Mouse (Mus musculus): ENCODE measurements at regions not wholly inside any gene's neighbourhood (a gene's known extent, or its start where the extent isn't known, plus 50 kb on each side); places are given as distances from the start of the nearest gene placed in this dataset.

GRCm38 (mm10) chr4:29143415-29143814 is 330.5 kb downstream of the Epha7 start:
- Histone ChIP-seq H3K27me3 (ENCODE audit: control insufficient read depth, insufficient read depth, low read length) (no peaks in the 10 kb centered on the region), H3K4me3 (ENCODE audit: insufficient read depth, low read depth, low read length) (no peak overlapping the region), H3K79me2 (ENCODE audit: control insufficient read depth, insufficient read depth, low read length) (no peaks in the 10 kb centered on the region), H3K9ac (ENCODE audit: low read depth, low read length) (no peak overlapping the region), H3K4me1 (ENCODE audit: control insufficient read depth, insufficient read depth, low read length) (no peaks in the 10 kb centered on the region), H3K36me3 (ENCODE audit: control insufficient read depth, insufficient read depth, low read length) (no peaks in the 10 kb centered on the region), H3K27ac (replicated peaks; ENCODE audit: insufficient read depth, low read depth, low read length) (no peak overlapping the region)
- TF ChIP-seq CTCF (IDR thresholded peaks at IDR 0.05; ENCODE audit: low read depth, low read length) (no peak), POLR2A (IDR thresholded peaks at IDR 0.05; ENCODE audit: extremely low read depth, insufficient read depth, low read length) (no peak)
- WGBS: 96% methylated on average over 1 of the region's 1 CpGs
- DNase-seq (ENCODE audit: extremely low read depth, low read depth, low spot score): peak; percentile 46

GRCm38 (mm10) chr4:29145242-29145641 is 332.3 kb downstream of the Epha7 start:
- H3K36me3 ChIP-seq (ENCODE audit: control insufficient read depth, insufficient read depth, low read length): no peaks in the 10 kb centered on the region
- H3K27ac ChIP-seq (replicated peaks; ENCODE audit: insufficient read depth, low read depth, low read length): no peak overlapping the region
- no peak overlapping the region for H3K4me3 ChIP-seq (ENCODE audit: insufficient read depth, low read depth, low read length)
- H3K27me3 ChIP-seq (ENCODE audit: control insufficient read depth, insufficient read depth, low read length): no peaks in the 10 kb centered on the region
- 93% methylated on average over 4 of the region's 4 CpGs for WGBS
- H3K79me2 ChIP-seq (ENCODE audit: control insufficient read depth, insufficient read depth, low read length): no peaks in the 10 kb centered on the region
- no peak for TF ChIP-seq POLR2A (IDR thresholded peaks at IDR 0.05; ENCODE audit: extremely low read depth, insufficient read depth, low read length)
- TF ChIP-seq CTCF (IDR thresholded peaks at IDR 0.05; ENCODE audit: low read depth, low read length): no peak
- no peak overlapping the region for H3K9ac ChIP-seq (ENCODE audit: low read depth, low read length)
- no peak for DNase-seq (ENCODE audit: extremely low read depth, low read depth, low spot score)
- H3K4me1 ChIP-seq (ENCODE audit: control insufficient read depth, insufficient read depth, low read length): no peaks in the 10 kb centered on the region

- Histone ChIP-seq H3K4me1 (ENCODE audit: control insufficient read depth, insufficient read depth, low read length) (no peaks in the 10 kb centered on the region), H3K27me3 (ENCODE audit: control insufficient read depth, insufficient read depth, low read length) (no peaks in the 10 kb centered on the region), H3K27ac (replicated peaks; ENCODE audit: insufficient read depth, low read depth, low read length) (no peak overlapping the region), H3K79me2 (ENCODE audit: control insufficient read depth, insufficient read depth, low read length) (no peaks in the 10 kb centered on the region), H3K9ac (ENCODE audit: low read depth, low read length) (no peak overlapping the region), H3K4me3 (ENCODE audit: insufficient read depth, low read depth, low read length) (no peak overlapping the region), H3K36me3 (ENCODE audit: control insufficient read depth, insufficient read depth, low read length) (no peaks in the 10 kb centered on the region)
- no peak for DNase-seq (ENCODE audit: extremely low read depth, low read depth, low spot score)
- TF ChIP-seq POLR2A (IDR thresholded peaks at IDR 0.05; ENCODE audit: extremely low read depth, insufficient read depth, low read length) (no peak), CTCF (IDR thresholded peaks at IDR 0.05; ENCODE audit: low read depth, low read length) (no peak)
- WGBS: 79% methylated on average over 6 of the region's 6 CpGs
Observed at GRCm38 (mm10) chr4:29152134-29152867, 339.4 kb downstream of the Epha7 start.

GRCm38 (mm10) chr4:29182494-29182893 is 369.6 kb downstream of the Epha7 start:
- 61% methylated on average over 2 of the region's 2 CpGs for WGBS
- no peak for DNase-seq (ENCODE audit: extremely low read depth, low read depth, low spot score)
- Histone ChIP-seq H3K36me3 (ENCODE audit: control insufficient read depth, insufficient read depth, low read length) (no peaks in the 10 kb centered on the region), H3K4me1 (ENCODE audit: control insufficient read depth, insufficient read depth, low read length) (no peaks in the 10 kb centered on the region), H3K27me3 (ENCODE audit: control insufficient read depth, insufficient read depth, low read length) (no peaks in the 10 kb centered on the region), H3K27ac (replicated peaks; ENCODE audit: insufficient read depth, low read depth, low read length) (no peak overlapping the region), H3K9ac (ENCODE audit: low read depth, low read length) (no peak overlapping the region), H3K4me3 (ENCODE audit: insufficient read depth, low read depth, low read length) (no peak overlapping the region), H3K79me2 (ENCODE audit: control insufficient read depth, insufficient read depth, low read length) (no peaks in the 10 kb centered on the region)
- TF ChIP-seq CTCF (IDR thresholded peaks at IDR 0.05; ENCODE audit: low read depth, low read length): no peak
- no peak for TF ChIP-seq POLR2A (IDR thresholded peaks at IDR 0.05; ENCODE audit: extremely low read depth, insufficient read depth, low read length)

- no peak overlapping the region for H3K9ac ChIP-seq (ENCODE audit: low read depth, low read length)
- H3K79me2 ChIP-seq (ENCODE audit: control insufficient read depth, insufficient read depth, low read length): no peaks in the 10 kb centered on the region
- no peaks in the 10 kb centered on the region for H3K4me1 ChIP-seq (ENCODE audit: control insufficient read depth, insufficient read depth, low read length)
- H3K4me3 ChIP-seq (ENCODE audit: insufficient read depth, low read depth, low read length): no peak overlapping the region
- no peak for DNase-seq (ENCODE audit: extremely low read depth, low read depth, low spot score)
- TF ChIP-seq CTCF (IDR thresholded peaks at IDR 0.05; ENCODE audit: low read depth, low read length): no peak
- no peak for TF ChIP-seq POLR2A (IDR thresholded peaks at IDR 0.05; ENCODE audit: extremely low read depth, insufficient read depth, low read length)
- no peaks in the 10 kb centered on the region for H3K27me3 ChIP-seq (ENCODE audit: control insufficient read depth, insufficient read depth, low read length)
- no peak overlapping the region for H3K27ac ChIP-seq (replicated peaks; ENCODE audit: insufficient read depth, low read depth, low read length)
- H3K36me3 ChIP-seq (ENCODE audit: control insufficient read depth, insufficient read depth, low read length): no peaks in the 10 kb centered on the region
Observed at GRCm38 (mm10) chr4:29183411-29183810, 370.5 kb downstream of the Epha7 start.

- no peak overlapping the region for H3K27ac ChIP-seq (replicated peaks; ENCODE audit: insufficient read depth, low read depth, low read length)
- H3K9ac ChIP-seq (ENCODE audit: low read depth, low read length): no peak overlapping the region
- no peak overlapping the region for H3K4me3 ChIP-seq (ENCODE audit: insufficient read depth, low read depth, low read length)
- no peaks in the 10 kb centered on the region for H3K36me3 ChIP-seq (ENCODE audit: control insufficient read depth, insufficient read depth, low read length)
- WGBS: 67% methylated on average over 2 of the region's 2 CpGs
- H3K79me2 ChIP-seq (ENCODE audit: control insufficient read depth, insufficient read depth, low read length): no peaks in the 10 kb centered on the region
- no peaks in the 10 kb centered on the region for H3K4me1 ChIP-seq (ENCODE audit: control insufficient read depth, insufficient read depth, low read length)
- DNase-seq (ENCODE audit: extremely low read depth, low read depth, low spot score): peak; percentile 0
- TF ChIP-seq POLR2A (IDR thresholded peaks at IDR 0.05; ENCODE audit: extremely low read depth, insufficient read depth, low read length): no peak
- no peak for TF ChIP-seq CTCF (IDR thresholded peaks at IDR 0.05; ENCODE audit: low read depth, low read length)
- no peaks in the 10 kb centered on the region for H3K27me3 ChIP-seq (ENCODE audit: control insufficient read depth, insufficient read depth, low read length)
Observed at GRCm38 (mm10) chr4:29183818-29184217, 370.9 kb downstream of the Epha7 start.
